Mouse (Mus musculus) cortical plate, adult 2 months (tissue): Measurements from ENCODE around the gene Tom1.

Experiments used
- CTCF ChIP-seq: fragments of 200-500 bp; IDR thresholded peaks from 2 replicates; pipeline ENCODE4 v1.5.1; 2011; ENCODE audit warnings: mild to moderate bottlenecking, control low read depth, low read length; ENCODE audit not compliant: insufficient read depth; ENCODE audit errors: extremely low read depth
- POLR2A ChIP-seq: fragments of 200-500 bp; IDR thresholded peaks from 2 replicates; pipeline ENCODE4 v1.6.1; 2011; ENCODE audit warnings: mild to moderate bottlenecking, low read length, control low read depth; ENCODE audit not compliant: insufficient read depth; ENCODE audit errors: extremely low read depth

- TF ChIP-seq CTCF (no peak), POLR2A (no peak)
Measured at GRCm38 (mm10) chr8:75025809-75026208, 7.7 kb upstream of the Tom1 start.
